Mouse (Mus musculus) ES-E14 (cell line): ENCODE results near the gene Rnaseh1. TPM values are rescaled to one million over a fixed set of nuclear protein-coding genes. Genes with fewer than 3 reads are reported as not detected.

ENCODE experiments used
- DNase-seq: peaks from one replicate; pipeline ENCODE4 v3.0.0-alpha.2; 2013; ENCODE audit warnings: low read depth, low spot score
- H3K27ac ChIP-seq: 2 replicates; pipeline ENCODE4 v1.5.1; 2012; ENCODE audit warnings: low read depth, mild to moderate bottlenecking, low read length, moderate library complexity, mixed read lengths; ENCODE audit not compliant: poor library complexity, insufficient read depth, severe bottlenecking
- H3K36me3 ChIP-seq: 2 replicates; pipeline ENCODE4 v1.6.1; 2012; ENCODE audit warnings: mild to moderate bottlenecking, low read length, moderate library complexity, mixed read lengths; ENCODE audit not compliant: control insufficient read depth, poor library complexity, insufficient read depth, severe bottlenecking
- H3K4me1 ChIP-seq, 2 experiments: fragments of 150-350 bp in 1 of 2; sonication (generic) in 1 of 2; 2 replicates each; pipeline ENCODE4 v1.6.1; 2012; ENCODE audit warnings: low read length in 2 of 2, mild to moderate bottlenecking in 1 of 2, mixed read lengths in 1 of 2; ENCODE audit not compliant: control insufficient read depth in 2 of 2, insufficient read depth in 2 of 2, poor library complexity in 1 of 2
- H3K4me3 ChIP-seq, 2 experiments: fragments of 150-350 bp in 1 of 2; sonication (generic) in 1 of 2; 2 replicates each; pipeline ENCODE4 v1.5.1; 2012; ENCODE audit warnings: low read length in 2 of 2, low read depth in 1 of 2, mild to moderate bottlenecking in 1 of 2, mixed read lengths in 1 of 2; ENCODE audit not compliant: insufficient read depth in 1 of 2, poor library complexity in 1 of 2, severe bottlenecking in 1 of 2
- H3K9ac ChIP-seq: 2 replicates; pipeline ENCODE4 v1.6.1; 2012; ENCODE audit warnings: low read depth, mild to moderate bottlenecking, low read length, mixed read lengths; ENCODE audit not compliant: poor library complexity, insufficient read depth, severe bottlenecking
- H3K9me3 ChIP-seq: fragments of 150-350 bp; sonication (generic); 2 replicates; pipeline ENCODE4 v1.6.1; 2012; ENCODE audit warnings: low read depth, mild to moderate bottlenecking, low read length; ENCODE audit not compliant: control insufficient read depth, insufficient read depth
- CHD2 ChIP-seq: IDR thresholded peaks from 2 replicates; pipeline ENCODE4 v1.6.1; 2014; ENCODE audit warnings: mild to moderate bottlenecking, low read depth, low read length, inconsistent platforms
- HCFC1 ChIP-seq: IDR thresholded peaks from 2 replicates; pipeline ENCODE4 v1.6.1; 2012; ENCODE audit warnings: low read length, inconsistent platforms, borderline replicate concordance; ENCODE audit not compliant: insufficient read depth
- MAFK ChIP-seq: IDR thresholded peaks from 2 replicates; pipeline ENCODE4 v1.6.1; 2014; ENCODE audit warnings: mild to moderate bottlenecking, low read depth, low read length, inconsistent platforms; ENCODE audit not compliant: insufficient read depth
- ZC3H11A ChIP-seq: IDR thresholded peaks from 2 replicates; pipeline ENCODE4 v1.6.1; 2012; ENCODE audit warnings: low read depth, mild to moderate bottlenecking, inconsistent platforms, low read length, borderline replicate concordance
- ZNF384 ChIP-seq: IDR thresholded peaks from 2 replicates; pipeline ENCODE4 v1.6.1; 2012; ENCODE audit warnings: low read depth, low read length, inconsistent platforms
- in situ Hi-C, 2 experiments: fragments of 600-800 bp; cut with MboI; formaldehyde crosslinking; loops; one replicate each; pipeline ENCODE4 v1.15.1; 2025; ENCODE audit warnings: low sequenced_read_pairs in 2 of 2, inconsistent platforms in 1 of 2; ENCODE audit not compliant: unreplicated experiment in 2 of 2
- total RNA-seq: library from RNA; depleted of rRNA; stranded (reverse); fragments of 300-350 nt; gene quantifications from 2 replicates; pipeline ENCODE4 v1.2.3, GENCODE M21; 2012

Gene Rnaseh1
- total RNA-seq, 1 experiment: 29.5 TPM

DNA sequence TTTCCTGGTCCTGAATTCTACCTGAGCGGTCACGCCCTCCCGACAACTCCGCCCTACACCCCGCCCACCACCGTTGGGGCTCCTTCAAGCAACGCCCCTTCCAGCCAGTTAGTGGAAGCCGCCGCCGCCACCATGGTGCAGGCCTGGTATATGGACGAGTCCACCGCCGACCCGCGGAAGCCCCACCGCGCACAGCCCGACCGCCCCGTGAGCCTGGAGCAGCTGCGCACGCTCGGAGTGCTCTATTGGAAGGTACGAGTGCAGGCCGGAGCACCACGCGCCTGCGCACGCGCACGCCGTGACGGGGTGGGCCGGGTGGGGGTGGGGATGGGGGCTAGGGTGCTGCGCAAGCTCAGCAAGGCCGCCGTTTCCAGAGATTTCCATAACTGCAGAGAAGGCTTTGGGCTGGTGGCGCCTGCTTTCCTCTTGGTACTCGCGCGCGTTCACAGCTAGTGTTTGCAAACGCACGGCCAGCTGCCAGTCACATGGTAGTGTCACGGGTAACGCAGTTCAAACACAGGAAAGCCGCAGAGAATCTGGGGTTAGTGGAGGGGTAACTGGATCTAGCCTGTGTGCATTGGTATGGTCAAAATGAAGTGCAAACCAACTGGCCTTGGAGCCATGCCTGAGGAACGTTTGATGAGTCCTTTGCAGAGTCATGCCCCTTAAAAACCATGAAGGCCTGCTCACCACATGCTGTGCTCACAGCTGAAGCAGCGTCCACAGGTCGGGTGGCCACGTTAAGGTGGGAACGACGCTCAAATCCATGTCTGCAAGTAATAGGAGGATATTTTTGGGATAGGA is 25.9 kb downstream of the Rnaseh1 start, which contains the start of gene Adi1:
Gene Adi1 (plus strand): TSS at position 111 of the 804 bp plus-strand sequence.
- peak within 1 kb of the TSS; percentile 83 for H3K9ac ChIP-seq
- no peaks in the 10 kb centered on the region for H3K9me3 ChIP-seq
- peak; percentile 87 for DNase-seq
- peaks cover 3 to 9% of the 10 kb centered on the region in 2 experiments; a peak in 1 of 4 replicates for H3K4me1 ChIP-seq
- H3K27ac ChIP-seq: peak within 1 kb of the TSS; percentile 79
- in situ Hi-C loops: no loop called here
- TF ChIP-seq CHD2 (no peak), HCFC1 (no peak), ZNF384 (no peak), ZC3H11A (no peak), MAFK (no peak)
- H3K36me3 ChIP-seq: peaks cover 14% of the 10 kb centered on the region
- H3K4me3 ChIP-seq: peak within 1 kb of the TSS; percentile 80 to 84

DNA sequence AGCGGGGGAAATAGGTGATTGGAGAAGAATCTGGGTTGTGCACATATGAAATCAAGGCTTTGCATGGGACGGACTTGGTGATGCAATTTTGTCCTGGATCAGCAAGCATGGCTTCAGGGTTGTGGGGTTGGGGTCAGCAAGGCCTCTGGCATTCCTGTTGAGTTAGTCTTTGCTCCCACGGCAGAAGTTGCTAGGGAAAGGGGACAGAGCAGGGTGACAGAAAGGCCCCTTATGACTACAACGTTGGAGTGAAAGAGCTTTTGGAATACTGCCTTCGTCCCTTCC is 26.5 kb downstream of the Rnaseh1 start:
- in situ Hi-C loops: no loop called here
- Histone ChIP-seq H3K4me3 (peak overlapping the region; percentile 80 to 84), H3K36me3 (peaks cover 18% of the 10 kb centered on the region), H3K4me1 (peaks cover 3 to 9% of the 10 kb centered on the region in 2 experiments; a peak in 1 of 4 replicates), H3K9me3 (no peaks in the 10 kb centered on the region), H3K27ac (peak overlapping the region; percentile 79), H3K9ac (peak overlapping the region; percentile 77)
- DNase-seq: no peak
- TF ChIP-seq CHD2: no peak
- no peak for TF ChIP-seq ZC3H11A
- no peak for TF ChIP-seq ZNF384
- TF ChIP-seq MAFK: no peak
- TF ChIP-seq HCFC1: no peak

- Histone ChIP-seq H3K9ac (no peak overlapping the region), H3K27ac (no peak overlapping the region), H3K36me3 (peaks cover 18% of the 10 kb centered on the region), H3K9me3 (0 out of 2 replicates have a peak, but pooled peaks cover 1% of the 10 kb centered on the region), H3K4me3 (no peak overlapping the region), H3K4me1 (no peaks in the 10 kb centered on the region)
- TF ChIP-seq ZC3H11A (no peak), HCFC1 (no peak), ZNF384 (no peak), MAFK (no peak), CHD2 (no peak)
- in situ Hi-C loops: no loop called here
- no peak for DNase-seq
Observed at GRCm38 (mm10) chr12:28684674-28685073, 35.3 kb downstream of the Rnaseh1 start.

- Histone ChIP-seq H3K9ac (no peak overlapping the region), H3K36me3 (peaks cover 17% of the 10 kb centered on the region), H3K4me3 (no peak overlapping the region), H3K4me1 (no peaks in the 10 kb centered on the region), H3K9me3 (0 out of 2 replicates have a peak, but pooled peaks cover 1% of the 10 kb centered on the region), H3K27ac (no peak overlapping the region)
- DNase-seq: no peak
- in situ Hi-C loops: no loop called here
- TF ChIP-seq CHD2 (no peak), ZC3H11A (no peak), MAFK (no peak), ZNF384 (no peak), HCFC1 (no peak)
Observed at GRCm38 (mm10) chr12:28685771-28686170, 36.4 kb downstream of the Rnaseh1 start.
